Mouse (Mus musculus) stomach, postnatal 0 days (tissue): ENCODE measurements around the gene Catip.

Source experiments
- CTCF ChIP-seq: IDR thresholded peaks from 2 replicates; pipeline ENCODE4 v1.5.1; 2016; ENCODE audit warnings: antibody characterized with exemption, low read depth, mild to moderate bottlenecking, moderate library complexity
- EP300 ChIP-seq: optimal IDR thresholded peaks from 2 replicates; pipeline ENCODE3; 2016; ENCODE audit warnings: antibody characterized with exemption

- no peak for TF ChIP-seq CTCF
- TF ChIP-seq EP300 = no peak
Measured at GRCm38 (mm10) chr1:74332930-74333329, 29.0 kb upstream of the Catip start.
